Mouse (Mus musculus): ENCODE data around the gene Mettl18. TPM values are rescaled to one million over a fixed set of nuclear protein-coding genes. Genes with fewer than 3 reads are reported as not detected.
"Not testable (repeated sequence)": the region's sequence is repeated elsewhere in the genome, so short reads cannot be mapped to it uniquely, and the experiment has no call there.

Gene Mettl18
- polyA plus RNA-seq, 1 experiment from 2014 or later = 8.9 TPM

GRCm38 (mm10) chr1:164022106-164022505 is 27.4 kb downstream of the Mettl18 start:
- H3K27ac ChIP-seq (ENCODE audit: low read depth, low read length); H3K27me3 ChIP-seq (ENCODE audit: control insufficient read depth, insufficient read depth, low read length); H3K9me3 ChIP-seq (ENCODE audit: control insufficient read depth, low read length); DNase-seq (ENCODE audit: low spot score); H3K9ac ChIP-seq (ENCODE audit: low read length); H3K4me1 ChIP-seq (ENCODE audit: control insufficient read depth, insufficient read depth, low read length); H3K4me3 ChIP-seq (ENCODE audit: low read depth, low read length); H3K36me3 ChIP-seq (ENCODE audit: control insufficient read depth, insufficient read depth, low read length); ATAC-seq (ENCODE audit: insufficient read depth, low FRiP score, low TSS enrichment); H3K4me2 ChIP-seq (ENCODE audit: low read depth): not testable (repeated sequence)
- 77% methylated on average over 5 of the region's 5 CpGs for WGBS

DNA sequence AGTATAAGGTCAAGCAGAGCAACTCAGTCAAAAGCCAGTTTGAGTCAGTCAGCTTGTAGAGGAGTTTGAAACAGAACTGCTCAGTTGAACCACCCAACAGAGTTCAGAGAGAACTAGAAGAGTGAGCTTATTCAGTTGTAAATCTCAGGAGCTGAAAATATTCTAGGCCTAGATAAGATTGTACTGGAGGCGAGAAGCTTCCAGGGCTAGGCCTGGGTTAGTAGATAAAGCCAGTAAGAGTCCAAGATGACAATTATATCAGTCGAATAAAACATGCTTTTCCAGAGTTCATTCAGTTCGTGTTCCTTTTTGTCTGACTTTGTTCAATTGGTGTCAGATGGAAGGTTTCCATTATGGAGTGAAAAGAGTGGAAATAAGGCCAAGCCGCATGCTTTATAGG is 31.0 kb downstream of the Mettl18 start:
- no peak overlapping the region for H3K27ac ChIP-seq (ENCODE audit: low read depth, low read length)
- no peaks in the 10 kb centered on the region for H3K36me3 ChIP-seq (ENCODE audit: control insufficient read depth, insufficient read depth, low read length)
- H3K9ac ChIP-seq (ENCODE audit: low read length) = no peak overlapping the region
- no peaks in the 10 kb centered on the region for H3K4me1 ChIP-seq (ENCODE audit: control insufficient read depth, insufficient read depth, low read length)
- no peaks in the 10 kb centered on the region for H3K9me3 ChIP-seq (ENCODE audit: control insufficient read depth, low read length)
- H3K27me3 ChIP-seq (ENCODE audit: control insufficient read depth, insufficient read depth, low read length) = no peaks in the 10 kb centered on the region
- 88% methylated on average over 4 of the region's 4 CpGs for WGBS
- ATAC-seq (ENCODE audit: insufficient read depth, low FRiP score, low TSS enrichment) (no peak), DNase-seq (ENCODE audit: low spot score) (no peak)
- no peak overlapping the region for H3K4me2 ChIP-seq (ENCODE audit: low read depth)
- H3K4me3 ChIP-seq (ENCODE audit: low read depth, low read length) = no peak overlapping the region

- H3K36me3 ChIP-seq (ENCODE audit: control insufficient read depth, insufficient read depth, low read length) = no peaks in the 10 kb centered on the region
- no peak overlapping the region for H3K9ac ChIP-seq (ENCODE audit: low read length)
- H3K27me3 ChIP-seq (ENCODE audit: control insufficient read depth, insufficient read depth, low read length) = no peaks in the 10 kb centered on the region
- H3K9me3 ChIP-seq (ENCODE audit: control insufficient read depth, low read length) = no peaks in the 10 kb centered on the region
- H3K4me3 ChIP-seq (ENCODE audit: low read depth, low read length) = no peak overlapping the region
- DNase-seq (ENCODE audit: low spot score) = no peak
- WGBS = 58% methylated on average over 5 of the region's 5 CpGs
- H3K4me1 ChIP-seq (ENCODE audit: control insufficient read depth, insufficient read depth, low read length) = no peaks in the 10 kb centered on the region
- no peak for ATAC-seq (ENCODE audit: insufficient read depth, low FRiP score, low TSS enrichment)
- H3K4me2 ChIP-seq (ENCODE audit: low read depth) = no peak overlapping the region
- H3K27ac ChIP-seq (ENCODE audit: low read depth, low read length) = no peak overlapping the region
These were observed 32.7 kb downstream of the Mettl18 start for GRCm38 (mm10) chr1:164027416-164027815.

GRCm38 (mm10) chr1:164040385-164041135 is 45.9 kb downstream of the Mettl18 start:
- no peak for ATAC-seq (ENCODE audit: insufficient read depth, low FRiP score, low TSS enrichment)
- H3K4me3 ChIP-seq (ENCODE audit: low read depth, low read length) = no peak overlapping the region
- no peaks in the 10 kb centered on the region for H3K36me3 ChIP-seq (ENCODE audit: control insufficient read depth, insufficient read depth, low read length)
- H3K9ac ChIP-seq (ENCODE audit: low read length) = no peak overlapping the region
- WGBS = 83% methylated on average over 10 of the region's 10 CpGs
- DNase-seq (ENCODE audit: low spot score) = no peak
- no peaks in the 10 kb centered on the region for H3K9me3 ChIP-seq (ENCODE audit: control insufficient read depth, low read length)
- H3K4me1 ChIP-seq (ENCODE audit: control insufficient read depth, insufficient read depth, low read length) = no peaks in the 10 kb centered on the region
- no peak overlapping the region for H3K27ac ChIP-seq (ENCODE audit: low read depth, low read length)
- no peaks in the 10 kb centered on the region for H3K27me3 ChIP-seq (ENCODE audit: control insufficient read depth, insufficient read depth, low read length)
- no peak overlapping the region for H3K4me2 ChIP-seq (ENCODE audit: low read depth)

DNA sequence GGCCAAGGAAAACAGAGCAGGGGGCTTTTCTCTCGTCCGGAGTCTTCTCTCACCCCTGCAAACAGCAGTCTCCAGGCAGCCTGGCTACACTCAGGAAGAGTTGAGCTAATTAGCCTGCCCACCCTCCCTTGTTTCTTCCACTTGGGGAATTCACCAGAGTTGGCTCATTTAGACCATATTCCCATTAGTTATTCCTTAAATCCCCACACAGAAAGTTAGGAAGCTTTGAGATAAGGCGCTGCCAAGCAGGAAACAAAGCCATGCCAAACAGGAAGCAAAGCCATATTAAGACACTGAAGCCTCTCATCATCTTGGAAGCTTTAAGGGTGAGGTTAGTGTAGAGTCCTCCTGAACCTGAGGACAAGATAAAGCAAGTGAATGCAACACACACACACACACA is 48.9 kb downstream of the Mettl18 start:
- Histone ChIP-seq H3K27ac (ENCODE audit: low read depth, low read length) (no peak overlapping the region), H3K4me2 (ENCODE audit: low read depth) (no peak overlapping the region), H3K4me1 (ENCODE audit: control insufficient read depth, insufficient read depth, low read length) (no peaks in the 10 kb centered on the region), H3K36me3 (ENCODE audit: control insufficient read depth, insufficient read depth, low read length) (no peaks in the 10 kb centered on the region), H3K9me3 (ENCODE audit: control insufficient read depth, low read length) (no peaks in the 10 kb centered on the region), H3K27me3 (ENCODE audit: control insufficient read depth, insufficient read depth, low read length) (no peaks in the 10 kb centered on the region), H3K9ac (ENCODE audit: low read length) (no peak overlapping the region), H3K4me3 (ENCODE audit: low read depth, low read length) (no peak overlapping the region)
- no peak for DNase-seq (ENCODE audit: low spot score)
- WGBS = 87% methylated on average over 3 of the region's 3 CpGs
- ATAC-seq (ENCODE audit: insufficient read depth, low FRiP score, low TSS enrichment) = no peak

Other genes starting within 250 kb of the Mettl18 start
- gene Kifap3, start 215.3 kb upstream of the Mettl18 start, polyA plus RNA-seq (2014; fragmentation: Nextera tagmentation; extraction: Ambion mirVana) = 68.1 and 68.7 TPM in 2 replicates
- 17.8 and 20.8 TPM in 2 replicates for gene Scyl3, start 65.8 kb upstream of the Mettl18 start, polyA plus RNA-seq (2014; fragmentation: Nextera tagmentation; extraction: Ambion mirVana)
- 31.5 and 32.1 TPM in 2 replicates for gene BC055324, start 93 bp upstream of the Mettl18 start, polyA plus RNA-seq (2014; fragmentation: Nextera tagmentation; extraction: Ambion mirVana)
- gene Sele, start 53.3 kb downstream of the Mettl18 start, polyA plus RNA-seq (2014; fragmentation: Nextera tagmentation; extraction: Ambion mirVana) = 0.08 TPM in 1 of 2 replicates, not detected in the other
- gene Sell, start 67.1 kb downstream of the Mettl18 start, polyA plus RNA-seq (2014; fragmentation: Nextera tagmentation; extraction: Ambion mirVana) = not detected in 2 replicates
- gene Selp, start 120.4 kb downstream of the Mettl18 start, polyA plus RNA-seq (2014; fragmentation: Nextera tagmentation; extraction: Ambion mirVana) = not detected in 2 replicates
- gene F5, start 156.9 kb downstream of the Mettl18 start, polyA plus RNA-seq (2014; fragmentation: Nextera tagmentation; extraction: Ambion mirVana) = 0.38 and 0.42 TPM in 2 replicates

Measured in neural tube, embryonic 11.5 days (tissue).